Mouse (Mus musculus): ENCODE results near the gene Pdgfd.
"Not testable (repeated sequence)": the region's sequence is repeated elsewhere in the genome, so short reads cannot be mapped to it uniquely, and the experiment has no call there.

Pdgfd gene

DNA sequence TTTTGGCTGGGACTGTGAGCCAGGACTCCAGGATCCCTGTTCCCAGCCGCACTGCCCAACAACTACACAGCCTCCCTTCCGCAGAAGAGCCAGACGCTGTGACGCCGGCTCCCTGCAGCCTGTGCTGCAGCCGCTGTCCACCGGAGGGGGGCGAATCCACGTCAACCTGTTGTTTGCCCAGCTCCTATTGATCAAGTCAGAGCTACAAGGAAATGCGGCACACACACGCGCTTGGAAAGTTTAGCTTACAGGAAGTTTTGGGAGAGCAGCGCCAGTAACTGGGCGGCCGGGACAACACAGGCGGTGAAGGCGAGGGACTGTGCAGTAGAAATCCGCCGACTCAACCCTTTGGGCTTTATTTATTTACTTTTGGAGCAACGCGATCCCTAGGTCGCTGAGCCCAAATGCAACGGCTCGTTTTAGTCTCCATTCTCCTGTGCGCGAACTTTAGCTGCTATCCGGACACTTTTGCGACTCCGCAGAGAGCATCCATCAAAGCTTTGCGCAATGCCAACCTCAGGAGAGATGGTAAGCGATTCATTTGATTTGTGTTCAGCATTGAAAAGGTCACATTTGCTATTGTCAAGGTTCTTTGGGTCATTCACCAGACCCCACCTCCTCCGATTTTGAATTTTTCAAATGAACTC is at the start of gene Pdgfd:
Gene Pdgfd, plus strand, starts transcription at position 194 of the 647 bp plus-strand sequence.
- peak; percentile 79 for DNase-seq (ENCODE audit: low spot score)

DNA sequence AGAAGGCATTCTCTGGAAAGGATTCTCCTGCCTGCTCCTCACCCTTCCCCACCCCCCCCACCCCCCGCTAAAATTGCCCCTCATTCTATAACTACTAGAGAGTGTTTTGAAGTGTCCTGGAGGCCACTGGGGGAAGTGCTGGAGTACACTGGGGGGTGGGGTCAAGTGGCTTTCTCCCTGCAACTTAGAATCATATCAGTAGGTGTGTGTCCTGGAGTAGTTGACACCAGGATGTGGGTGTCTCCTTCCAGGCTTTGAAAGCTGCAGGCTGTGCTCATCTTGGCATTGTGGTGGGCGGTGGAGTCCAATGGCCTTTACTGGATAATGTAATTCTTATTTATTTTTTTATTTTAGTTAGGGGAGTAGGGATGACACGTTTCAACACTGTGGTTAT is 651 bp downstream of the Pdgfd start:
- DNase-seq (ENCODE audit: low spot score) = peak; percentile 27

- DNase-seq (ENCODE audit: low spot score) = peak; percentile 12
Measured at GRCm38 (mm10) chr9:6170962-6171361, 2.6 kb downstream of the Pdgfd start.

GRCm38 (mm10) chr9:6173276-6173675 is 4.9 kb downstream of the Pdgfd start:
- no peak for DNase-seq (ENCODE audit: low spot score)

GRCm38 (mm10) chr9:6175731-6176130 is 7.3 kb downstream of the Pdgfd start:
- no peak for DNase-seq (ENCODE audit: low spot score)

DNA sequence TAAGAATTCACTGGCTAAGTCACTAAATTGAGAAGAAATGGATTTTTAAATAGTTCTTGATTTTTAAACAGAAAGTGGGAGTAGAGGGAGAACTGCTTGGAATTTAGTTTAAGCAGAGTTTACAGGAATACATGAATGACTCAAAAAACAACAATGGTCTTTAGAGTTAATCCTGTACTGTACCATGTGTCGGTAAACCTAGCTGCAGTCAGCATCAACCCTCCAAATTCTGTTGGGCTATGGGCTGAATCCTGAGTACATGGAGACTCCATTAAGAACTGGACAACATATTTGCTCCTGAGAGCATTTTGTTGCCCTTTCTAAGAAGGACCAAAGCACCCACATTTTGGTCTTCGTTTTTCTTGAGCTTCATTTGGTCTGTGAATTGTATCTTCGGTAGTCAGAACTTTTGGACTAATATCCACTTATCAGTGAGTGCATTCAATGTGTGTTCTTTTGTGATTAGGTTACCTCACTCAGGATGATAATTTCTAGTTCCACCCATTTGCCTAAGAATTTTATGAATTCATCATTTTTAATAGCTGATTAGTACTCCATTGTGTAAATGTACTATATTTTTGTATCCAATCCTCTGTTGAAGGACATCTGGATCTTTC is 14.0 kb downstream of the Pdgfd start:
- no peak for DNase-seq (ENCODE audit: low spot score)

DNA sequence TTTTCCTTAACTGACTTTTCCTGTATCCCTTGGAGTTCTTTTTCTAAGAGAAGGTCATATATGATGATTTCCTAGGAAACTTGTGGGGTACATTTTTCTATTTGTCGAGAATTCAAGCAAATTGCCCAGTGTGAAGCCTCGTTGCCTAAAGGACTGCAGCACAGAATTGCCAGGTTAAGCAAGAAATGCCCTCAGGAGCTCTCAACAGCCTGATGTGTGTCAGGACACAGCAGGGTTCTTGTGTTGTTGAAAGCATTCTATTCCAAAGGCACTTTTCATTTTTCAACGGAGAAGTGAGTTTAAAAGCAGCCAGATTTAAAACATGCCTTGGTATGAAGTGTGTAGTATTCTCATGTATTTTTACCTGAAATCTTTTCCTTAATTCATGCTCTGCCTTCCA is 19.6 kb downstream of the Pdgfd start:
- peak; percentile 48 for DNase-seq (ENCODE audit: low spot score)

GRCm38 (mm10) chr9:6193352-6193751 is 25.0 kb downstream of the Pdgfd start:
- DNase-seq (ENCODE audit: low spot score) = no peak

GRCm38 (mm10) chr9:6212862-6213261 is 44.5 kb downstream of the Pdgfd start:
- DNase-seq (ENCODE audit: low spot score) = no peak

GRCm38 (mm10) chr9:6217505-6217904 is 49.1 kb downstream of the Pdgfd start:
- DNase-seq (ENCODE audit: low spot score) = peak; percentile 38

- DNase-seq (ENCODE audit: low spot score) = not testable (repeated sequence)
Measured at GRCm38 (mm10) chr9:6235982-6236381, 67.6 kb downstream of the Pdgfd start.

GRCm38 (mm10) chr9:6250320-6250719 is 81.9 kb downstream of the Pdgfd start:
- DNase-seq (ENCODE audit: low spot score) = no peak

- no peak for DNase-seq (ENCODE audit: low spot score)
Measured at GRCm38 (mm10) chr9:6251990-6252389, 83.6 kb downstream of the Pdgfd start.

GRCm38 (mm10) chr9:6257072-6257471 is 88.7 kb downstream of the Pdgfd start:
- no peak for DNase-seq (ENCODE audit: low spot score)

GRCm38 (mm10) chr9:6264820-6265219 is 96.4 kb downstream of the Pdgfd start:
- DNase-seq (ENCODE audit: low spot score) = no peak

DNA sequence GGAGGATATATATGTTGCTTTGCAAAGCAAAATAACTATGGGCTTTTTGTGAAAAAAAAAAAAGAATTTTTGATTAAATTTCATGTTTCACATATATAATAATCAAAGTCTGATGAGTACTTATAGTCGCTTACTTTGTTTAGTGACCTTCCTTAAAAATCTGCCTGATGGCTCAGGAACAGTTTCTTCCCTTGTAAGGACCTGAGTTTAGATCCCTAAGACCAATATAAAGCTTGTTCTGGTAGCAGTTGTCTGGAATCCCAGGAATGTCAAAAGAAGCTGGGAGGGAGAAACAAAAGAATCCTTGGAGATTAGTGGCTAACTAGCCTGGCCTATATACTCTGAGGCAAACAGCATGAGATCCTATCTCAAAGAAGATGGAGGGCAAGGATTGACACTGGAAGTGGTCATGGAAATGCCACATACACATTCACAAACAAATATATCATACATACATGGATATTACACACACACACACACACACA is 101.5 kb downstream of the Pdgfd start, which contains the start of gene Ddi1:
Gene Ddi1, minus strand, starts transcription at position 51 of the 485 bp plus-strand sequence.
- peak; percentile 13 for DNase-seq (ENCODE audit: low spot score)

DNA sequence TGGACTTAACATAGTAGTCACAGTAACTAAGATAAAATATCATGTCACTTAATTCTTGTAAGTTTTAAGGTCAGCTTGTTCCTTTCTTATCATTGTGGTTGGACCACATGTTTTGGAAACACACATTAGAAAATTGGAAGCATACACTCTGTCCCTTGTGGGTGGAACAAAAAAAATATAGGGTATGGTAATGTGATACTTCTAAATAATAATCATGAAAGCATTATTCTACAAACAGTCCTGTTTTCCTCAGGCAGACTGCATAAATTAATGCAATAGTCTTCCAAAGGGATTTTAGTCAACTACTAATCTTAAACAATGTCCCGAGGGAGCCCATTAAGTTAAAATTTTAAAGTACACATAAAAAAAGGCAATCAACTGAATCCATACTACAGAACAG is 108.0 kb downstream of the Pdgfd start:
- DNase-seq (ENCODE audit: low spot score) = no peak

GRCm38 (mm10) chr9:6277526-6277925 is 109.1 kb downstream of the Pdgfd start:
- DNase-seq (ENCODE audit: low spot score) = no peak

DNA sequence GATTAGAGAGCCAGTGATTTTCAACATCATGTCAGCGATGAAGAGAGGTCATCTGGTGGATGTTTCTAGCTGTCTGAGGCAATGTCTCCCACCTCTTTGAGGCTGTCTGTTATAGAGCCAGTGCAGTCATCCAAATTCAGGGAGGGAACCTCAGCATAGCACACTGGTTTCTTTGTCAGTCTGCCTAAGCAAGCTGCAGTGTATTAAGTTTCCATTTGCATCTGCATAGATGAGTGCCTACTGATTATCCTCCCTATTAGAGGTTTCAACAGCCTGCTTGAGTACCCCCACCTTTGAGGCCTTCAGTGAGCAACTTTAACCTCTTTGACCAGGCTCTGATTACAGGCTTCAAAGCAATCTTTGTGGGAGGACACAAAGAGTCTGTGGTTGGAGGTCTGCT is 118.4 kb downstream of the Pdgfd start:
- no peak for DNase-seq (ENCODE audit: low spot score)

DNA sequence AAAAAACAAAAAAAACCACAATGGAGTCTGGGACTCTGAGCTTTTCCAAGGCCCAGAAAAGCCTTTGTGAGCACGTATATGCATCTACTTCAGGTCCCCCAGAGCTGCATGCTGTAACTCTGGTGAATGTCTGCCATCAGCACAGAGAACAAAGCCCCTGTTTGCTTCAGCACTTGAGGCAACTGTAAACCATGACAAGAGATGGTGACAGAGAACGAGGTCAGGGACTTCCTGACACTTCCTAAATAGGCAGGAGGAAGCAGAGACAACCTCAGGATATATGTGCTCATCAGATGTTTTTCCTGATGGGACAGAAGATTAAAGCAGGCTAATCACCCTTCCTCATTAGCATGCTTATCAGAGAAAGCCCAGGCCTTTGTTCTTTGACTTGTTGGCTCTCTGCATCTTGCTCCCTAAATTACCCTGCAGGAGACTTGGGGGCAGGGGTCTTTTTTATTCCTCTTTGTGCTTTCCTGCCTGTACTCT is 120.9 kb downstream of the Pdgfd start:
- no peak for DNase-seq (ENCODE audit: low spot score)

GRCm38 (mm10) chr9:6298547-6298946 is 130.2 kb downstream of the Pdgfd start:
- DNase-seq (ENCODE audit: low spot score) = no peak

GRCm38 (mm10) chr9:6302050-6302449 is 133.7 kb downstream of the Pdgfd start:
- DNase-seq (ENCODE audit: low spot score) = no peak

DNA sequence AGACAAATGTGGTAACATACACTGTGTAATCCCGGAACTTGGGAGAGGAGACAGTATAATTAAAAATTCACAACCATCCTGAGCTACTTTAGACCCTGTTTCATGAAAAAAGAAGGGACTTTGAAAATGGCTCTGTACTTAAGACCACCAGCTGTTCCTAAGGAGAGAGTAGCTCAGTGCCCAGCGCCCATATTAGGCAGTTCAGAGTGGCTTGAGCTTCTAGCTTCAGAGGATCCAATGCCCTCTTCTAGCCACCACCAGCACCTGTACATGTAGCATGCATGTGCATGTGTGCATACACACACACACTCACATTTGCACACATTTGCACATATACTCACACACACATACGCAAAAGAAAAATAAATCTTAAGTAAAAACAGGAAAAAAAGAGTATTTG is 136.2 kb downstream of the Pdgfd start:
- DNase-seq (ENCODE audit: low spot score) = no peak

DNA sequence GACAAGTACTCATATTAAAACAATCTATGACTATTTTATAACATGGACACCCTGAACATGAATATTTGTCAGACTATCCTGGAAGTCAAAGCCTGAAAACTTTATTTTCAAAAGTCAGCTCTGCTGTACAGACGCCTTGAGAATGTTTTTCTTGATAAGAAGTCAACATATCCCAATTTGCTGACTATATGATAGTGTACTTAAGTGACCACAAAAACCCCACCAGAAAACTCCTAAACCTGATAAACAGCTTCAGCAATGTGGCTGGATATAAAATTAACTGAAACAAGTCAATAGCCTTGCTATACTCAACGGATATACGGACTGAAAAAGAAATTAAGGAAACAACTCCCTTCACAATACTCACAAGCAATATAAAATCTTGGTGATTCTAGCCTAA is 137.5 kb downstream of the Pdgfd start:
- no peak for DNase-seq (ENCODE audit: low spot score)
